Comparison of ENCODE assay signal across 16 mouse cellular contexts in the genomic region with DNA sequence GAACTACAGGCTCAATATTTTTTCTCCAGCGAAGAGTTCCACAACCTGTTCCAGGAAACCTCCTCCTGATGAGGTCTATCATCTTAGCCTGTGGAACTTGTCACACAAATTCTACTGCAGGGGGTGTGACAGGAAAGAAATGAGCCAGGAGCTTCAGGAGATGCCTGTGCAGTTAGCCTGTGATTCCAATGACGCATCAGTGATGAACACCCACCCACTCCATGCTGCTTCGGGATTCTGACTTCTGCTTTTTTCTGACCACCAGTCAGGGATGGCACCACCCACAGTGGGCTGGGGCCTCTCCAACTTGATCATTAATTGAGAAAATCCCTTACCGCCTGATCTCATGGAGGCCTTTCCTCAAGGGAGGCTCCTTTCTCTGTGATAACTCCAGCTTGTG. TPM values are rescaled to one million over a fixed set of nuclear protein-coding genes. Genes with fewer than 3 reads are reported as not detected.
DNase-seq lines count a peak whose midpoint lies in the region; ATAC-seq lines count a peak whose summit lies in the region.
"Had no signal": no experiment of that assay in that cellular context is flagged by ENCODE, and none has a peak within 500 bp of the region (broad histone marks: within the 10 kb centered on the region; RNA-seq: fewer than 3 reads in every experiment).

No protein-coding gene starts in this region.

- DNase-seq in heart, adult 11 months = peak; percentile 79
- no peak for DNase-seq in heart, adult 9 months (ENCODE audit: low spot score in 2 of 2)
- peak; percentile 27 for DNase-seq in left cerebral cortex, adult 11 months (ENCODE audit: low spot score)
- DNase-seq in left cerebral cortex, postnatal 14 days (ENCODE audit: low spot score in 2 of 2) = no peak
- peak; percentile 28 for DNase-seq in 416B (ENCODE audit: low read depth)
- peak; percentile 71 for DNase-seq in brain, adult 2 months (ENCODE audit: low read depth, low spot score)
- no peak for DNase-seq in lung, postnatal 4 days
- DNase-seq: adrenal gland, adult 2 months; cerebellum, postnatal 25 days; gastrocnemius, postnatal 25 days; heart, postnatal 14 days; lung, adult 2 months; thymus, postnatal 25 days had no signal

- ATAC-seq in erythroblast, adult 5-6 weeks (replicated peaks; ENCODE audit: low FRiP score, poor library complexity, severe bottlenecking) = no peak
- ATAC-seq: inflammation-experienced regulatory T-cells, adult 6 months; liver, embryonic 12.5 days had no signal

- intact Hi-C loops in left cerebral cortex, postnatal 14 days (cut with DNase I) = no loop called here

RNA-seq across cellular contexts. Expression of gene Tgif1, which starts 54.1 kb away (rescaled TPM):
- 1 to 10 TPM; 2.1 to 3.4 TPM for total RNA-seq in left cerebral cortex, postnatal 14 days (2021)
- 4.2 and 7.5 TPM in 2 replicates for total RNA-seq in erythroblast, adult 5-6 weeks (2015; ENCODE audit: low replicate concordance)
- 2.0 and 4.3 TPM in 2 replicates for total RNA-seq in erythroblast, adult 5-6 weeks (2017; ENCODE audit: low replicate concordance)

Comparison
In these comparisons a context has a peak if more than half of its experiments do, and no peak if none do; other contexts are left out.
1. DNase-seq: peak in heart, adult 11 months (single experiment), left cerebral cortex, adult 11 months (single experiment), 416B (single experiment) and brain, adult 2 months (single experiment); none in heart, adult 9 months (0 of 2), left cerebral cortex, postnatal 14 days (0 of 2) and lung, postnatal 4 days (0 of 2).